Mouse (Mus musculus): ENCODE data around the gene Tspan11.

The Tspan11 gene

GRCm38 (mm10) chr6:127876436-127876835 is 11.0 kb upstream of the Tspan11 start:
- in situ Hi-C loops (cut with MboI; ENCODE audit: low sequenced_read_pairs): no loop called here

- in situ Hi-C loops (cut with MboI; ENCODE audit: low sequenced_read_pairs): no loop called here
Observed at GRCm38 (mm10) chr6:127877026-127877425, 10.4 kb upstream of the Tspan11 start.

GRCm38 (mm10) chr6:127879472-127879871 is 7.9 kb upstream of the Tspan11 start:
- in situ Hi-C loops (cut with MboI; ENCODE audit: low sequenced_read_pairs): no loop called here

- in situ Hi-C loops (cut with MboI; ENCODE audit: low sequenced_read_pairs): no loop called here
Observed at GRCm38 (mm10) chr6:127886916-127887315, 473 bp upstream of the Tspan11 start.

- in situ Hi-C loops (cut with MboI; ENCODE audit: low sequenced_read_pairs): no loop called here
Observed at GRCm38 (mm10) chr6:127888581-127888980, 1.2 kb downstream of the Tspan11 start.

GRCm38 (mm10) chr6:127893611-127894010 is 6.2 kb downstream of the Tspan11 start:
- in situ Hi-C loops (cut with MboI; ENCODE audit: low sequenced_read_pairs): no loop called here

GRCm38 (mm10) chr6:127894999-127895398 is 7.6 kb downstream of the Tspan11 start:
- in situ Hi-C loops (cut with MboI; ENCODE audit: low sequenced_read_pairs): no loop called here

GRCm38 (mm10) chr6:127896425-127896824 is 9.0 kb downstream of the Tspan11 start:
- in situ Hi-C loops (cut with MboI; ENCODE audit: low sequenced_read_pairs): no loop called here

GRCm38 (mm10) chr6:127897342-127897741 is 10.0 kb downstream of the Tspan11 start:
- in situ Hi-C loops (cut with MboI; ENCODE audit: low sequenced_read_pairs): no loop called here

GRCm38 (mm10) chr6:127900062-127900461 is 12.7 kb downstream of the Tspan11 start:
- in situ Hi-C loops (cut with MboI; ENCODE audit: low sequenced_read_pairs): no loop called here

GRCm38 (mm10) chr6:127901261-127901660 is 13.9 kb downstream of the Tspan11 start:
- in situ Hi-C loops (cut with MboI; ENCODE audit: low sequenced_read_pairs): no loop called here

- in situ Hi-C loops (cut with MboI; ENCODE audit: low sequenced_read_pairs): no loop called here
Observed at GRCm38 (mm10) chr6:127901669-127902068, 14.3 kb downstream of the Tspan11 start.

GRCm38 (mm10) chr6:127902559-127902958 is 15.2 kb downstream of the Tspan11 start:
- in situ Hi-C loops (cut with MboI; ENCODE audit: low sequenced_read_pairs): no loop called here

- in situ Hi-C loops (cut with MboI; ENCODE audit: low sequenced_read_pairs): no loop called here
Observed at GRCm38 (mm10) chr6:127910638-127911037, 23.2 kb downstream of the Tspan11 start.

- in situ Hi-C loops (cut with MboI; ENCODE audit: low sequenced_read_pairs): no loop called here
Observed at GRCm38 (mm10) chr6:127911687-127912086, 24.3 kb downstream of the Tspan11 start.

- in situ Hi-C loops (cut with MboI; ENCODE audit: low sequenced_read_pairs): no loop called here
Observed at GRCm38 (mm10) chr6:127912938-127913337, 25.5 kb downstream of the Tspan11 start.

GRCm38 (mm10) chr6:127916993-127917392 is 29.6 kb downstream of the Tspan11 start:
- in situ Hi-C loops (cut with MboI; ENCODE audit: low sequenced_read_pairs): no loop called here

- in situ Hi-C loops (cut with MboI; ENCODE audit: low sequenced_read_pairs): no loop called here
Observed at GRCm38 (mm10) chr6:127917712-127918111, 30.3 kb downstream of the Tspan11 start.

- in situ Hi-C loops (cut with MboI; ENCODE audit: low sequenced_read_pairs): no loop called here
Observed at GRCm38 (mm10) chr6:127919491-127919890, 32.1 kb downstream of the Tspan11 start.

- in situ Hi-C loops (cut with MboI; ENCODE audit: low sequenced_read_pairs): no loop called here
Observed at GRCm38 (mm10) chr6:127920652-127921051, 33.3 kb downstream of the Tspan11 start.

- in situ Hi-C loops (cut with MboI; ENCODE audit: low sequenced_read_pairs): no loop called here
Observed at GRCm38 (mm10) chr6:127921996-127922395, 34.6 kb downstream of the Tspan11 start.

- in situ Hi-C loops (cut with MboI; ENCODE audit: low sequenced_read_pairs): no loop called here
Observed at GRCm38 (mm10) chr6:127923296-127923695, 35.9 kb downstream of the Tspan11 start.

- in situ Hi-C loops (cut with MboI; ENCODE audit: low sequenced_read_pairs): no loop called here
Observed at GRCm38 (mm10) chr6:127924750-127925149, 37.4 kb downstream of the Tspan11 start.

- in situ Hi-C loops (cut with MboI; ENCODE audit: low sequenced_read_pairs): no loop called here
Observed at GRCm38 (mm10) chr6:127925915-127926314, 38.5 kb downstream of the Tspan11 start.

Data from CH12F3 (cell line).